Mouse (Mus musculus) thymus, postnatal 25 days (tissue): ENCODE results near the gene Alg12.
"Not testable (repeated sequence)": the region's sequence is repeated elsewhere in the genome, so short reads cannot be mapped to it uniquely, and the experiment has no call there.

Experiments used
- DNase-seq: peaks from one replicate; pipeline ENCODE4 v3.0.0; 2022

Alg12 gene

DNA sequence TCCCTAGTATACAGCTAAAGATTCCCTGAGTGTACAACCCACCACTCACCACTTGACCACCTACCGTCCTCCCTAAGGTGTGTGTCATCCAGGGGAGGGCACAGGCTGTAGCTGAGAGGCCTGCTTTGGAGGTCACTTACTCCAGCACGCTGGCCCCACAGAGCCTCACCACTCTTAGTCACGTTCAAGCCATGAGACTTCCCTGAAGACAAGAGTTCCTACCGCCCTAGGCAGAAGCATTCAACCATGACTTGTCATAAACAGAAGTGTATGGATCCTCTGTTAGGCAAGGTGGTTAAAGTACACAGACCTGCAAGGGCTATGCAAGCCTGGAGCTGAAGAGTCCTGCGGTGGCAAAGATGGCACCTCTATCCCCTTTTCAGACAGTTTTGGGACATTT lies 11.6 kb upstream of the Alg12 start:
- DNase-seq = no peak

DNA sequence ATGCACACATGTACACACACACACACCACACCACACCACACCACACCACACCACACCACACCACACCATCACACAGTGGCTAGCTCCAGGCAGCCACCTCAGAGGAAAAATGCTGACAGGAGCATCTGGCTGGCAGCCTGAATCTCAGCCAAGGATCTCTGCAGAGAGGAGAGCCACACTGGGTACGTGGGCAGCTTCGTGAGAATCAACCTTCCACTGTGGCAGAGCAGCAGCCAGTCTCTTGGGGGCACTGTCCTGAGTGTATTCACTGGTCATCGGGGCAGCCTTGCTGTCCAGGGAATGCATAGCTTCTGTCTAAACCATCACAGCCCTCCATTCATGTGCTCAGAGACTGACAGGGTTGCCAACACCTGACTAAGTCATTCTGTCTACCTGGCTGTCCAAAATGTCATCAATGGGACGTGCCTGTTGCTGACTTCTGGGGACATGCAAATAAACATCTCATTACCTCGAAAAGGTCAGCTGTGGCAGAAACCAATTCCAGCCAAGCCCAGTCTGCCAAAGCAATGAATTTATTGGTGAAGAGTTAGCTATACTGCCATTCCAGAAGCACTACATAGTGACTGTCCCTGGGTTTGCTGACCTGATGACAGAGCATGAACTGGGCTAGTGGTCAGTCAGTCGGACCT lies 10.8 kb upstream of the Alg12 start:
- no peak for DNase-seq

DNA sequence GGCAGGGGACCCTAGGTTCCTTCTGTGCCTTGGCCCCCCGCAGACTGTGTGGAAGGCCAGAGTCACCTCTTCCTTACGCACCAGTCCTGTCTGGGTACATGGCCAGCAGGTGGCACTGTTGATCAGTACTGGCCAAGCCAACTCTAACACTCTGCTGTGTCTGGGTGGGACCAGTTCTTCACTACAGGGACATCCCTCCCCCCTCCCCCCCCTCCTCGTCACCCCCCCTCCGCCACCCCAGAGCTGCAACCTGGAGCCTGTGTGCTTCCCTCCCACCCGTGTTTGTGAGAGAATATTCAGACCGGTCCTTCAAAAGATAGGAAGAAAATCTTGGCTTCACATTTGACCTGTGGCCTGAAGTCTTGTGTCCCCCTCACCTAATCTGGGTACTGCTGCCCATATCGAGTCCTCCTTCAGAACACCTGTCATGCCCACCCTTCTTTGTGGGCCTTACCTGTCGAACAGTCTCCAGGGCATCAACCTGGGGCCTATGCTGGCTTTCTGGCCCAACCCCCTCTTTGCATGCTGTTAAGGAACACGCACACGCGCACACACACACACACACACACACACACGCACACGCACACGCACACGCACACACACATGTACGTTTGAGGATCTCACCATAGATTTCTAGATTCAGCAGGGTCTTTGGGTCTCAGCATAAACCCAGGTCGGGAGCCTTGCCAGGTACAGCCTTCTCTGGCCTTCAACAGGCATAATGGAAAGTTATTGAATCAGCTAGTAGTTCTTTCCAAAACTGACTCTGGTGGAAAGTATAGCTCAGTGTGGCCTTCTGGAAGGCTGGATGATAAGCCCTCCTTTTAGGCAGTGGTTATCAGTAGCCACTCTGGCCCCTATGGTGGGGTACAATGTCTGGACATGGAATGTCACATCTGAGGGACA lies 9.9 kb upstream of the Alg12 start:
- peak; percentile 86 for DNase-seq

DNA sequence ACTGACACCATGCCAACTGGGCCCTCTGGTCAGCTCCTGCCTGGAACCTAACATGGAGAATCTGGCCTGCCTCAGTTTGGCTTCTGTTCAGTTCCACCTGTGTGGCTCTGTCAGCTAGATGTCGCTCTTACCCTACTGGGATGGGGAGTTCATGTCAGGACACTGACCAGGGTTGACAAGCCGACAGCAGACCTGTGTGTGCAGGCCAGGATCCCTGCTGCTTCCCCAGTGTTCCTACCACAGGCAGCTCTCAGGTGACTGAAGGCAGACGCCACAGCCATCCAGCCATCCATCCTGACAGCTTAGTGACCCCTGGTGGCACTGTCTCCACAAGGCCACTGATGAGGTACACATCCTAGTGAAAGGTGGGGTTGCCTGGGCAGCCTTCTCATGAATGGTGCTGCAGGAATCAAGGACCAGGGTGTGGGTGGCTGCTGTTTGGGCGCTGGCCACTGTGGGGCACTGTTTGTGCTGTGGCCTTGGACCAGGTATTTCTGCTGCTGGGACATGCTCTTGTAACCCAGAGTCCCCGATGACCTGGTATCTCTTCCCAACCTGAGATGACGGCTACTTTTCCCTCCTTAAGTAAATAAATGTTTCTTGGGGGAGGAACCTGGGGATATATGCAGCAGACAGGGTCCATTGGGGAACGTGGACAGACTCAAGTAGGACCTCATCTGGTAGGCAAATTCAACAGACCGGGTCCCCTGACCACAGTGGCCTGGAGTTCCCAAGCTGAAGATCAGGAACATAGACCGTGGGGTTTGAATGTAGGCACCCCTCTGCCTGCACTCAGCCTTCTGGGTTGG lies 9.1 kb upstream of the Alg12 start:
- peak; percentile 65 for DNase-seq

DNA sequence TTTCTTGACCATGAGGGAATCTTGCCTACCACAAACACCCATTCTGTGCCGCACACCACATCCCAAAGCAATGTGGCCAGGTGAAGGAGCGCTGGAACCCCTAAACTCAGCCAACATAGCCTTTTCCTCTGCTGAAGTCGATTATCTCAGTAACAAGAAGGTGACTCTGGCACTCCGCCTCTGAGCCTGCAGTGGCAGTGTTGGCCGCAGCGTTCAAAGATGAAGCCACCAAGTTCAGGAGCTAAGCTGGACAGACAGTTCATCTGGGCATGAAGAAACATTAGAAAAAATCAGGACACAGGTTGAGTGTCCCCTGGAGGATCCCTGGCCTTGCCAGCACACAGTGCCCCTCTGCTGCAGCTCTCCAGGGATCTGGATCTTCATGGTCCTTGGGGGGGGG lies 8.3 kb upstream of the Alg12 start:
- no peak for DNase-seq

DNA sequence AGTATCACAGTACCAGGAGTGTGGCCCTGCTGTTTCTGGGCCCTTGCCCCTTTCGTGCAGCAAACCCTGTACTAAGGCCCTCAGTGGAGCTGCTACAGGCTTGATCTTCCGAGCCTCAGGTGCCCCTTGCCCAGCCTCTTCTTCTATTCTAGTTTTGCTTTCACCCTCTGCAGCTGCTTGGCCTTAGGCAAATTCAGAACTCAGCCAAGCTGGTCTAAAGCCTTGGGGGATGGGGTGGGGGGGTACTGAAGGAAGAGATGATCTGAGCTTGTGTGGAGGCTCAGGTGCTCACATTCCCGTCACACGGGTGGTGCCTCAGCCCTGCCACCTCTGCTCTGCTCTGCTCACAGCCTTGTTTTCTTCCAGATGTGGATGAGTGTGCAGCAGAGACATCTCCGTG lies 4.3 kb upstream of the Alg12 start:
- no peak for DNase-seq

DNA sequence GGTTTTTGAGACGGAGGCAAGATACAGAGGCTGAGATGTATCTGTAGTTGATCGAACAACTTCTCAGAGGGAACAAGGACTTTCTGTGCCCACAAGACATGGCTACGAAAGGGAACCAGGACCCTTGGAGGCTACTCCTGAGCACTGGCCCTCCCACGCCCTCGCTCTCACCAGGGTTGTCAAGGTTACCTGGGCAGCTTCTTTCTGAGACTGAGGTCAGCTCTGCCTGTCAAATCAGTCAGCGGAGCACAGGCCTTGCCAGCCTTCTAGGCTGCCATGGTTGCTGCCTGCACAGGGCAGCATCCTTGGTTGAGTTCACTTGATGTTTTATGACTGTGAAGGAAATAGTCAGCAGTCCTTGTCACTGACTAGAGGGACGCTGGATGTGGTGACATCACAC lies 3.4 kb upstream of the Alg12 start:
- no peak for DNase-seq

DNA sequence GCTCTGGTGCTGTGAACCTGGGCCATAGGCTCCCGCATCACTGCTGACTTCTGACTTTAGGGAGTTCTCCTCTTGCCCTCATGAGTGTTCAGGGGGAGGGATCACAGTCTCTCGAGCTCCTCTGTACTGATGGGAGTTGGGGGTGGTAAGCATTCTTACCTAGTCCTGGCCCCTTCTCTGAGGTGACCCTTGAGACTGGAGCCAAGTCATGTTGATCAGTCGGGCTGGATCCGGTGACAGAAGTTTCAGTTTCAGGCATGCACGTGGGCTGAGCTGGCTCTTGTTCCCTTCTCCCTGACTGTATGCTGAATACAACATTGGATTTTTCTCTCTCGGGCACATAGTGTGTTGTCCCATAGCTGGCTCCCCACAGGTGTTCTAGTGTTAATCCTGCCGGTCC lies 2.3 kb upstream of the Alg12 start:
- DNase-seq = no peak

DNA sequence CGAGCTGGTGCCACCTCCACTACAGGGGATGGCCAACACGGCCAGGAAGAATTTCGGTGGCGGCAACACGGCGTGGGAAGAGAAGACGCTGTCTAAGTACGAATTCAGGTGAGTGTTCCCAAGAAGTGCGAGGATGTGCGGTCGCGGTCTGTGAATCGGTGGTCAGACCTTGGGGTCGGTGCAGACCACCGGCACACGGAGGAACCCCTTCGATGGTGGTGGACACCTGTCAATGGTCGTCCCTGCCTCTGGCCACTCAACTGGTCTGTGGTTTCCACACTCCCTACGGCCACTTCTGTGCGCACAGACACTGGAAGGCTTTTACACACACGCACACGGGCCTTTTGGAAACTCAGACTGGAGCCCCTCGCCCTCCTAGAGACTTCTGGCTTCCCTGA lies 787 bp upstream of the Alg12 start:
- DNase-seq = no peak

DNA sequence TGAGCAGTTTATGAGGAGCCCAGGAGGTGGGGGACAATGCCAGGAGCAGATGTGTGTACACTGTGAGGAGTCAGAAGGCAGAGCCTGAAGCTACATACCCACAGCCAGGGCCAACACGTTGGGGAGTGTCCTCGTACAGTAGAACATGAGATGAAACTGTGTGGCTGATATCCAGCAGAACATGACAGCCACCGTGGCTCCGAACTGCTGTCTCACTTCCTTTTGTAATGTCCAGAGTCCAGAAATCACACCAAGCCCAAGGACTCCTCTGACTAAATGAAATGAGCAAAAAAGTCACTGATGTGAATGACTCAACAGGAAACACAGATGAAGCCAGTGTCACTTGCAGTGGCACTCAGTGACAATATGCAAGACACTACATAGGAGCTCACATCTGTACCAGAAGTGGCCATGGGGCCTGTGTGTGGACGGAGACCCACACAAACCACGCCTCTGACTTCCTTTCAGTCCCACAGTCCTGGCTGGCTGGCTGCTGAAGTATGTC lies 3.9 kb downstream of the Alg12 start:
- no peak for DNase-seq

DNA sequence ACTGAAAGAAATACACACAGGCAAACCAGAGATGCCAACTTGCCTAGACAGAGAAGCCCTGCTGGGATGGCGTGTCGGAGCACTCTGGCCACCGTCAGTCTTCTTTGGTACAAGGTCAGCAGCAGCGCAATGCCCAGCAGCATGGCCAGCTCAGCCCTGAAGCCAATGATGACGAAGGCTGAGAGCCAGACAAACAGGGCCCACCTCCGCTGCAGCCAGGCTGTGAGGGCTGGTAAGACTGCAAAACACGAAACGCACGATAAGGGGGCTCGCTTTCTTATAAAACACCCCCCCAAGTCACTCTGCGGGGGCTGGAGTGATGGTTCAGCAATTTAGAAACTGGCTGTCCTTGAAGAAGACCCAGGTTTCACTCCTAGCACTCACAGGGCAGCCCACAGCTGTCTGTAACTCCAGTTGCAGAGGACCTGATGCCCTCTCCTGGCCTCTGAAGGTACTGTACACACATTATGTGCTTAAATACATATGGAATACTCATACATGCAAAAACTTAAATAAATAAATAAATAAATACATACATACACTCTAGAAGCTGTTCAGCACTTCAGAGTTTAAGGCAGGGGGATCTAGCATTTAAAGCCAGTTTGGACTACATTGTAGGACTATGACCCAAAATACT lies 4.6 kb downstream of the Alg12 start:
- no peak for DNase-seq

DNA sequence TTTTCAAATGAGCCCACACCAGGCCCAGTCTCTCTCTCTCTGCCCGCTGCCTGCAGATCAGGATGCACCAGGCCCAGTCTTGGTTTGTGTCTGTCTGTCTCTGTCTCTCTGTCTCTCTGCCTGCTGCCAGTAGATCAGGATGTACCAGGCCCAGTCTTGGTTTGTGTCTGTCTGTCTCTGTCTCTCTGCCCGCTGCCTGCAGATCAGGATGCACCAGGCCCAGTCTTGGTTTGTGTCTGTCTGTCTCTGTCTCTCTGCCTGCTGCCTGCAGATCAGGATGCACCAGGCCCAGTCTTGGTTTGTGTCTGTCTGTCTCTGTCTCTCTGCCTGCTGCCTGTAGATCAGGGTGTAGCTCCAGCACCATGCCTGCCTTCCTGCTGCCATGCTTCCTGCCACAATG lies 5.2 kb downstream of the Alg12 start:
- DNase-seq = not testable (repeated sequence)

DNA sequence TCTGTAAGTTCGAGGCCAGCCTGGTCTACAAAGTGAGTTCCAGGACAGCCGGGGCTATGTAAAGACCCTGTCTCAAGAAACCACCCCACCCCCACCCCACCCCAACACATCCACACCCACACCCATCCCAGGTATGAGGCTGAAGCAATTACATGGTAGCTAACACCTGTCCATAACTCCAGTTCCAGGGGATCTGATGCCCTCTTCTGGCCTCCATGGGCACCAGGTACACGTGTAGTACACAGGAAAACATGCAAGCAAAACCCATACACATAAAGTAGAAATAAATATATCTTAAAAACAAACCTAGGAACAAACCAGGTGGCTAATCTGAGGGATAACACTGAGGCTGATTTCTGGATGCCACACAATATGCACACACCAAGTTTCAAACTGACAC lies 5.9 kb downstream of the Alg12 start:
- DNase-seq = no peak

DNA sequence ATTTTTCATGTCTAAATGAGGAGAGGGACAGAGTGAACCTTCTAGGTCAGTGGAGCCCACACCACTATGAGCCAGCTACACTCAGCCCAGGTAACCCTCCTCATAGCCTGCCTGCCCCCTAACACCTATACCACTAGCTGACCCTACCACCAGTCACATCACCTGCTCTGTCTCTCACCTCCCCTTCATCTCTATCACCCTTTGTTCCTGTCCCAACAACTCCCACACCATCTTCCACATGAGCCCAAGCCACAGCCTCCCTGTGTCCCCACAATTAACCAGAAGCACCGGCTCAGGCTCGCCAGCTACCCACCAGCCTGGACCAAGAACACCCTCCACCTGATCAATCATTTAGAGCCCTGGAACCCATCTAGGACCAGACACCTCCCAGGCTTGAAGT lies 8.7 kb downstream of the Alg12 start:
- DNase-seq = no peak

DNA sequence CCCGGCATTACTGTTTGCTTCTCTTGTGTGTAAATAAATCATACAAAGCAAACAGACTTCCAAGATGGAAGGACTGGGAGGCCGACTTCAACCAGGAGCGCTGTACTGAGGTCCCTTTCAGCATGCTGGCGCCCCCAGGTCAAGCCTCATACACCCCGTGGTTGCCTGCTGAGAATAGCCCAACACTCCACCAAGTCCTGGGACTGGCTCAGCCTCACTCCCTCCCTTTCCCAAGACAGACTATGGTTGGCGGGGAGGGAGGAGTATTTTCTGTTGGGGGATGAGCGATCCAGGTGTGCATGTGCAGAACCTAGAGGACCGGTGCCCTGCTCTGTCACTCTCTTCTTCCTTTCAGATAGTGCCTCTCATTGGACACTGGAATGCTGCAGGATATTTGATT lies 11.0 kb downstream of the Alg12 start:
- no peak for DNase-seq

DNA sequence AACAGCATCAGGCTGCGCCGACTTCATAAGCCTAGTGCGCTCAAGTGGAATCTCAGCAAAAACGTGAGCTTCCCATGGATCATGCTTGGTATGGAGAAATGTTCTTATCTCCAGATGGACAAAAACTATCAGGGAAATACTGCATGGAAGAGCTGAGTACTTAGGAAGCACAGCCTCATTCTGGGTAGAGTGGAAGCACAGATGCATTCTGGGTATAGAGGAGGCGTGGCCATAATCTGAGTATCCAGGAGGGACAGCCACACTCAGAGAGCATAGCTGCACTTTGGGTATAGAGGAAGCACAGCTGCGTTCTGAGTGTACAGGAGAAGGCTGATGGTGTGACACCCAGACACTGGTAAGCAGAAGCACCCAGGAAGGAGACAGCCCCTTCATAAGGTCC lies 16.8 kb downstream of the Alg12 start:
- DNase-seq = no peak

DNA sequence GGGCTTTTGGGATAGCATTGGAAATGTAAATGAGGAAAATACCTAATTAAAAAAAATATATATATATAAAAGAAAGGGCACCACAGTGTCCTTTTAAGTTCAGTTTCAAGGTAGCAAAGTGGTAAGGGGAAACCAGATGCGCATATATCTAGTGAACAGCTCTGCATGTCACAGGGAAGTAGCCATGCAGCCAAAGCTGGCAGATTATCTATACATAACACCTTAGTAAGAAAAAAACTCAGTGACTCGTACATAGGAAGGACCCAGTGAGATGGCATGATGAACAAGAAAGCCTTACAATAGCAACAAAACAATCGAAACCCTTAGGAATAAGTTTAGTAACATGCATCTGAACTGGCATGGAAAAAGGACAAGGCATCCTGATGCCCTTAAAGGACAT lies 17.2 kb downstream of the Alg12 start:
- DNase-seq = no peak

DNA sequence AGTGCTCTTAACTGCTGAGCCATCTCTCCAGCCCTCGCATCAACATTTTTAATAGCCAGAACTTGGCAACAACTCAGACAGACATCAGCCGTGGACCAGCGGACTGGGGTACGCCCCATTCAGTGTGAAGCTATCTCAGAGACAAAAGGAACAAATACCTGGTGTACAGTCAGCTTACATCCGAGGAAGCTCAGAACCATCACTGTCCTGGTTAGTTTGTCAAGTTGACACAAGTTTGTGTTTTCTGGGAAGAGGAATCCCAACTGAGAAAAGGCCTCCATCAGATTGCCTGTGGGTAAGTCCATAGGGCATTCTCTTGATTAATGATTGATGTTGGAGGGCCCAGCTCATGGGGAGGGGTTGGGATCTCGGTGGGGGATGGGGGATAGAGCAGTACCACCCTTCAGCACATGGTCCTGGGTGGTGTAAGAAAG lies 18.2 kb downstream of the Alg12 start:
- DNase-seq = no peak

DNA sequence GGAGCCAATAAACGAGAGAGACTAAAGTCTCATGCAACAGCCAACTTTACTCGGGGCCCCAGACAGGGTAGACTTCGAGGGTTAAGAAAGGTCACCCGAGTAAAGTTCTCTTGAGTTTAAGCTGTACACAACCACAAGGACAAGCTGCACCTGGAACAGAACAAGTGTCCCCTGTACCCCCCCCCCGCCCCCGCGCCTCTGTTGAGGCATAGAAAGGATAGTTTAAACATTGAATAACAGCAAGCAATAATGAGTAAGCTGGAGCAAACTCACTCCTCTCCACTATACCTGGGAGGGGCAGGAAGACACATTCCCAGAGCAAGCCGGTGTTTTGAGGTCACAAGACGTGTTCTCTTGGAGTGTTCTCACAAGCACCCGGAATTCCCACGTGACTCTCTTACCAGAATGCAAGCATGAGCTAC lies 19.2 kb downstream of the Alg12 start:
- DNase-seq = no peak

DNA sequence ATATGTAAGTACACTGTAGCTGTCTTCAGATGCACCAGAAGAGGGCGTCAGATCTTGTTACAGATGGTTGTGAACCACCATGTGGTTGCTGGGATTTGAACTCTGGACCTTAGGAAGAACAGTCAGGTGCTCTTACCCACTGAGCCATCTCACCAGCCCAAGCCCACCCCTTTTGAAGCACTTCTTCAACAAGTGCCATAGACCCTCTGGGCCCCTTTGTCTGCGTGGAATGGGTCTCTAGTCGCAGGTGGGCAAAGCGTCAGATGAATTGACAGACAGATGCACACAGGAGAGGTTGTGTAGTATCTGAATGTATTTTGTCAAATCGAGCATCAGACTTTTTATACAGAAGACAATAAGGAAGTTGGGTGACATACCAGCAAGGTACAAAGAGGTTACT lies 24.4 kb downstream of the Alg12 start:
- not testable (repeated sequence) for DNase-seq

DNA sequence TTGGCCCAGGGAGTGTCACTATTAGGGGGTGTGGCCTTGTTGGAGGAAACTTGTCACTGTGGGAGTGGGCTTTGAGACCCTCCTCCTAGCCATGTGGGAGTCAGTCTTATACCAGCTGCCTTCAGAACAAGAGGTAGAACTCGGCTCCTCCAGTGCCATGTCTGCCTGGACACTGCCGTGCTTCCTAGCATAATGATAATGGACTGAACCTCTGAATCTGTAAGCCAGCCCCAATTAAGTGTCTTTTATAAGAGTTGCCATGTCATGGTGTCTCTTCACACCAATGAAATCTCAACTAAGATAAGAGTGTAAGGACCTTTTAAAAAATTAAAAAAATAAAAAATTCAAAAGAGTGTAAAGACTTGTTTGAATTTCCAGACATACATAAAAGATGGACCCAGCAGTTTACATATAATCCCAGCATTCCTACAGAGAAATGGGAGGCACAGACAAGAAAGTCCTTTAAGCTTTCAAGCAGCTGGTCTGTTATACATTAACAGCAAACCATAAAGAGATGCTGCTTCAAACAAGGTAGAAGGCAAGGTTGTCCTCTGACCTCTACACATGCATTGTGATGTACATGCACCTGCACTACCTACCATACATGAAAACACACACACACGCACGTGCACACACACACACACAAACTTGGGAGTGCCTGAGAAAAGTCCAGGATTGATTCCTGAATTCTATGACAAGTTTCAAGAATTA lies 26.8 kb downstream of the Alg12 start:
- no peak for DNase-seq

DNA sequence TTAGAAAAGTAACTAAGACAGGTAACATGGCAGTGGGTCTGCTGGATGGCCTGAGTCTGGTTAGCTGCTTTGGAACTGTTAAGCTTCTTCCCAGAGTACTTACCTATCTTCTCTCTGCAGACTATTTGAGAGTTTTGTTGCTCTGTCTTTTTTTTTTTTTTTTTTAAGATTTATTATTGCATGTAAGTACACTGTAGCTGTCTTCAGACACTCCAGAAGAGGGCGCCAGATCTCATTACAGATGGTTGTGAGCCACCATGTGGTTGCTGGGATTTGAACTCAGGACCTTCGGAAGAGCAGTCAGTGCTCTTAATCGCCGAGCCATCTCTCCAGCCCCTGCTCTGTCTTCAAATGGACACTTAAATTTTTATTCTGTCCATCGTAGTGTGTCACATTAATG lies 44.5 kb downstream of the Alg12 start:
- DNase-seq = not testable (repeated sequence)
